Mouse (Mus musculus): ENCODE data around the gene Adprm.

DNA sequence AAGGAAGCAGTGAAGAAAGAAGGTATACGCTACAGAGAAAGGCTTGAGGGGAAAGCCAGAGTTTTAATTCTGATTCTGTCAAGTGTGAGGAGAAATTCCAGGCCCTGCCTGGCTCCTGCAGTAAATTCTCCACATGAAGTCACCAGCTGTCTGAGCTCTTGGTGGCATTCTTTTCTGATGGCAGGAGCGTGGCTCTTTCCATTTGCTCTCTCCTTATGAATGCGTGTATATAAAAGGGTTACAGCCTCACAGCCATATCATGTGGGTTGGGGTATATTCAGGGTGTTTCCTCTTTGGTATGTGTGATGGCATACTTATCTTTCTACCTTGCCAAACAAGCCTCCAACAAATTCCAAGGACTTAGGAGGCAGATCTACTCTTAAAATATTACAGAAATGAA lies 10.3 kb upstream of the Adprm start:
- TF ChIP-seq CTCF (IDR thresholded peaks at IDR 0.05; ENCODE audit: control insufficient read depth, insufficient read depth, insufficient read length) = no peak
- TF ChIP-seq MYOD1 (IDR thresholded peaks at IDR 0.05; ENCODE audit: control insufficient read depth, insufficient read length, low read depth) = no peak
- TF ChIP-seq CEBPB (IDR thresholded peaks at IDR 0.05; ENCODE audit: low read depth) = no peak
- no peak for TF ChIP-seq USF1 (IDR thresholded peaks at IDR 0.05; ENCODE audit: low read depth)
- TF ChIP-seq MAX (IDR thresholded peaks at IDR 0.05) = no peak
- no peak for TF ChIP-seq MYOG (IDR thresholded peaks at IDR 0.05; ENCODE audit: control insufficient read depth, extremely low read depth, insufficient read length)
